ENCODE assay signal across 20 mouse cellular contexts in genomic region chr1:155526176-155526575, GRCm38 (mm10). TPM values are rescaled to one million over a fixed set of nuclear protein-coding genes. Genes with fewer than 3 reads are reported as not detected.
DNase-seq lines count a peak whose midpoint lies in the region; ATAC-seq and TF ChIP-seq lines count a peak whose summit lies in the region.
"Had no signal": no experiment of that assay in that cellular context is flagged by ENCODE, and none has a peak within 500 bp of the region (broad histone marks: within the 10 kb centered on the region; RNA-seq: fewer than 3 reads in every experiment).

No protein-coding gene starts in this region.

- H3K9ac ChIP-seq in heart, embryonic 13.5 days: peak overlapping the region; percentile 69
- H3K9ac ChIP-seq in heart, postnatal 0 days (replicated peaks; ENCODE audit: low read depth, low read length): no peak overlapping the region
- H3K9ac ChIP-seq: forebrain, embryonic 15.5 days; hindbrain, embryonic 15.5 days; kidney, embryonic 15.5 days had no signal

- ATAC-seq in heart, embryonic 13.5 days (ENCODE audit: extremely low read depth, insufficient number of reproducible peaks, low FRiP score, low TSS enrichment): no peak
- no peak for ATAC-seq in heart, postnatal 0 days (ENCODE audit: insufficient read depth, low read depth)
- ATAC-seq: CD4-positive, CD25-positive, alpha-beta regulatory T cell, adult 4 months; forebrain, embryonic 15.5 days; intestine, embryonic 16.5 days had no signal

- H3K36me3 ChIP-seq in heart, embryonic 13.5 days: no peaks in the 10 kb centered on the region
- H3K36me3 ChIP-seq in heart, postnatal 0 days (replicated peaks; ENCODE audit: control insufficient read depth, insufficient read depth, low read length): no peaks in the 10 kb centered on the region
- H3K36me3 ChIP-seq: embryonic facial prominence, embryonic 10.5 days; forebrain, embryonic 15.5 days; G1E; hindbrain, embryonic 15.5 days; kidney, embryonic 15.5 days had no signal

- peaks cover 59% of the 10 kb centered on the region for H3K4me1 ChIP-seq in heart, embryonic 13.5 days
- peaks cover 30% of the 10 kb centered on the region for H3K4me1 ChIP-seq in heart, postnatal 0 days (ENCODE audit: control insufficient read depth, insufficient read depth)

- no peak for TF ChIP-seq EP300 in heart, postnatal 0 days (IDR thresholded peaks at IDR 0.05; ENCODE audit: low read depth)

- 44% methylated on average over 5 of the region's 5 CpGs for WGBS in heart, embryonic 13.5 days
- WGBS in heart, postnatal 0 days: 45% methylated on average over 5 of the region's 5 CpGs

- peaks cover 4% of the 10 kb centered on the region; the same call in 1 of the 2 replicates for H3K9me3 ChIP-seq in heart, embryonic 13.5 days
- H3K9me3 ChIP-seq in heart, postnatal 0 days (replicated peaks; ENCODE audit: control insufficient read depth, low read length): no peaks in the 10 kb centered on the region
- H3K9me3 ChIP-seq: forebrain, embryonic 15.5 days; G1E; hindbrain, embryonic 15.5 days; kidney, embryonic 15.5 days had no signal

- intact Hi-C loops in heart, postnatal 10 days (cut with DNase I): loop anchor here (5.0 kb wide), 1 partner anchor 294 kb away; no protein-coding TSS in a partner anchor

- H3K27me3 ChIP-seq in heart, embryonic 13.5 days (replicated peaks): no peaks in the 10 kb centered on the region
- H3K27me3 ChIP-seq in heart, postnatal 0 days (ENCODE audit: control insufficient read depth, insufficient read depth, low read length): no peaks in the 10 kb centered on the region
- H3K27me3 ChIP-seq: forebrain, embryonic 15.5 days; hindbrain, embryonic 15.5 days; kidney, embryonic 15.5 days had no signal

- TF ChIP-seq CTCF in heart, postnatal 0 days (IDR thresholded peaks at IDR 0.05; ENCODE audit: low read depth): no peak

- H3K4me3 ChIP-seq in heart, embryonic 13.5 days: peak overlapping the region; percentile 29
- no peak overlapping the region for H3K4me3 ChIP-seq in heart, postnatal 0 days (ENCODE audit: low read depth, low read length)
- H3K4me3 ChIP-seq: embryonic facial prominence, embryonic 10.5 days; forebrain, embryonic 15.5 days; hindbrain, embryonic 15.5 days; kidney, embryonic 15.5 days had no signal

- DNase-seq in adrenal gland, adult 2 months: peak; percentile 29
- no peak for DNase-seq in adrenal gland, postnatal 10 days
- DNase-seq in heart, adult 11 months: peak; percentile 59
- no peak for DNase-seq in heart, adult 9 months (ENCODE audit: low spot score in 2 of 2)
- DNase-seq in heart, postnatal 10 days: no peak
- no peak for DNase-seq in heart, postnatal 0 days (ENCODE audit: low spot score)
- DNase-seq in heart, adult 8-10 months (ENCODE audit: low spot score): no peak
- DNase-seq: adrenal gland, postnatal 25 days; B cell, adult 2 months; cerebellum, adult 2 months; gastrocnemius, postnatal 14 days; kidney, adult 2 months had no signal

- H3K27ac ChIP-seq in heart, embryonic 13.5 days (replicated peaks): no peak overlapping the region
- 0 out of 2 replicates have a peak overlapping the region, but pooled peaks have one; percentile 4 for H3K27ac ChIP-seq in heart, postnatal 0 days (ENCODE audit: low read depth)
- H3K27ac ChIP-seq: hindbrain, embryonic 15.5 days; kidney, embryonic 15.5 days had no signal

- H3K4me2 ChIP-seq in heart, embryonic 13.5 days: peak overlapping the region; percentile 58
- peak overlapping the region; percentile 52 for H3K4me2 ChIP-seq in heart, postnatal 0 days (ENCODE audit: low read depth, low read length)
- H3K4me2 ChIP-seq: forebrain, embryonic 15.5 days; hindbrain, embryonic 15.5 days; kidney, embryonic 15.5 days had no signal

RNA-seq across cellular contexts. Expression of gene Acbd6, which starts 31.7 kb away (rescaled TPM):
- 10 to 100 TPM; 64.4 to 74.2 TPM for total RNA-seq in adrenal gland, adult 2 months (2021)
- 384 and 451 TPM in 2 replicates for polyA plus RNA-seq in adrenal gland, adult 2 months (2012; rRNA removed)
- 10 to 100 TPM; 76.9 to 83.9 TPM for total RNA-seq in adrenal gland, postnatal 10 days (2021)
- polyA plus RNA-seq in heart, embryonic 13.5 days (2015; fragmentation: Nextera tagmentation; extraction: Ambion mirVana): 49.6 and 53.7 TPM in 2 replicates
- total RNA-seq in heart, postnatal 10 days (2021): 10 to 100 TPM; 63.4 to 64.7 TPM
- total RNA-seq in heart, postnatal 0 days (2014; rRNA removed; ENCODE audit: low replicate concordance): 46.3 and 63.6 TPM in 2 replicates
- 55.0 and 55.7 TPM in 2 replicates for polyA plus RNA-seq in heart, postnatal 0 days (2015; fragmentation: Nextera tagmentation; extraction: Ambion mirVana)
- total RNA-seq in heart, adult 8-10 months (2022): 10 to 100 TPM; 47.2 to 61.5 (median 56.7) TPM

Comparison
In these comparisons a context has a peak if more than half of its experiments do, and no peak if none do; other contexts are left out.
1. DNase-seq: peak in adrenal gland, adult 2 months (single experiment) and heart, adult 11 months (single experiment); none in adrenal gland, postnatal 10 days (single experiment), heart, adult 9 months (0 of 2), heart, postnatal 10 days (0 of 2), heart, postnatal 0 days (single experiment) and heart, adult 8-10 months (single experiment).